Mouse (Mus musculus) layer of hippocampus, adult 6 months (tissue): ENCODE measurements around the gene Spata2. TPM values are rescaled to one million over a fixed set of nuclear protein-coding genes. Genes with fewer than 3 reads are reported as not detected.

ENCODE experiments used
- long read RNA-seq, 2 experiments: library from polyadenylated mRNA; unstranded; transcript quantifications; one replicate each; pipeline ENCODE4 v2.0.0; 2019 to 2020
- polyA plus RNA-seq: library from polyadenylated mRNA; unstranded; fragments of <200 nt; fragmentation: Nextera tagmentation; gene quantifications from 2 replicates; pipeline ENCODE4 v1.2.3, GENCODE M21; 2021

Gene Spata2
- polyA plus RNA-seq: 31.0 and 35.9 TPM in 2 replicates
- long read RNA-seq, experiment 1, full-length matches to known transcripts: 37 of 68 reads
- long read RNA-seq, experiment 1, partial matches to known transcripts: 0 of 68 reads
- long read RNA-seq, experiment 1, other reads (novel, unspliced or antisense): 31 of 68 reads
- long read RNA-seq, experiment 2, full-length matches to known transcripts: 128 of 167 reads
- long read RNA-seq, experiment 2, partial matches to known transcripts: 1 of 167 reads
- long read RNA-seq, experiment 2, other reads (novel, unspliced or antisense): 38 of 167 reads

DNA sequence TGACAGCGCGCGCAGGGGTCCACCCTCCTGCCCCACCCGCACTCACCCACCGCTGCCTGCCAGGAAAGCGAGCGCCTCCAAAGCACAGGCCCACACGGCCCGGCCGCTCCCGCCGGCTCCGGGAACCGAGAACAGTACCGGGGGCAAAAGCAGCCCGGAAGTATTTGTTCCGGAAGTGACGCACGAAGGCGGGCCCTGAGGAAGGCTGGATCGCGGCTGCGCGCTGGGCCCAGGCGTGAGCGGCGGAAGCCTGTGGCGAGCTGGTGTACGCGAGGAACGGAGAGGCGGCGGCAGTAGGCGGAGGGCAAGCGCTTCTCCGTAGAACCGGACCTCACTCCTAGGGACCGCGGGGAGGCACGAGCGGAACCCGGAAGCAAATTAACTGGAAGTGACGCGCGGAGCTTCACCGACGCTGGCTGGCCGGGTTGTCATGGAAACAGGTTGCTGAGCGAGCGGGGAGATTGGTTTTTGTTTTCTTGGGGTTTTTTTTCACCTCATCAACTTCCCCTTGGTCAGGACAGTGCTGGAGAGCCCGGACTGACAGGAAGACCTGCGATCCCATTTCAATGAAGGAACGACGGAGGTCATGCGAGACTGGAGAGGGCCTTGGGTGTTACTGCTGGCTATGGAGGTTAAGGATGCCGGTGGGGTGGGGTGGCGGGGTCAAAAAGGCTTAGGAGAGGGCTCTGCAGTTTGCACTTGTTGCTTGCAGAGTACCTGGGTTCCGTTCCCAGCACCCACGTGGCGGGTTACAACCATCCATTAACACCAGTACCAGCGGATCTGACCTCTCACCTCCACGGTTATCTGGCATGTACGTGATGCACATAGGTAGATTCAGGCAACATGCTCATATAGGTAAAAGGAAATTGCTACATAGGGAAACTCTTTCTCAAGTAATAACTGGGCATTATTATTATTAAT lies at the start of gene Spata2:
Gene Spata2 (minus strand): TSS at position 175 of the 924 bp plus-strand sequence.

GRCm38 (mm10) chr2:167537476-167538297 lies 45.0 kb upstream of the Spata2 start, which contains the start of gene Snai1:
Gene Snai1, plus strand, starts transcription at chr2:167538195.

GRCm38 (mm10) chr2:167491757-167492708 lies 654 bp downstream of the Spata2 start, which contains the start of gene Rnf114:
Gene Rnf114, plus strand, starts transcription at chr2:167492645.

Other genes with a start within 250 kb of the Spata2 start
- 3.1 and 4.1 TPM in 2 replicates for gene B4galt5, start 143.7 kb downstream of the Spata2 start, polyA plus RNA-seq
- gene Slc9a8, start 71.2 kb downstream of the Spata2 start, polyA plus RNA-seq: 6.3 and 7.4 TPM in 2 replicates
- 71.2 and 78.8 TPM in 2 replicates for gene Rnf114, start 242 bp downstream of the Spata2 start, polyA plus RNA-seq
- 0.28 TPM in 1 of 2 replicates, not detected in the other for gene Snai1, start 45.3 kb upstream of the Spata2 start, polyA plus RNA-seq
- gene Ube2v1, start 139.2 kb upstream of the Spata2 start, polyA plus RNA-seq: 434 and 453 TPM in 2 replicates
- gene Gm20431, start 168.6 kb upstream of the Spata2 start, polyA plus RNA-seq: not detected in 2 replicates
- gene Cebpb, start 196.0 kb upstream of the Spata2 start, polyA plus RNA-seq: 0.79 and 1.3 TPM in 2 replicates
- 8.2 and 9.2 TPM in 2 replicates for gene Tmem189, start 196.9 kb upstream of the Spata2 start, polyA plus RNA-seq